Mouse (Mus musculus) ovary, postnatal 36 days (tissue): ENCODE results near the gene Hist4h4.

Source experiments
- DNase-seq: peaks from one replicate; pipeline ENCODE4 v3.0.0; 2022; ENCODE audit warnings: low spot score, mixed read lengths

Hist4h4 gene

DNA sequence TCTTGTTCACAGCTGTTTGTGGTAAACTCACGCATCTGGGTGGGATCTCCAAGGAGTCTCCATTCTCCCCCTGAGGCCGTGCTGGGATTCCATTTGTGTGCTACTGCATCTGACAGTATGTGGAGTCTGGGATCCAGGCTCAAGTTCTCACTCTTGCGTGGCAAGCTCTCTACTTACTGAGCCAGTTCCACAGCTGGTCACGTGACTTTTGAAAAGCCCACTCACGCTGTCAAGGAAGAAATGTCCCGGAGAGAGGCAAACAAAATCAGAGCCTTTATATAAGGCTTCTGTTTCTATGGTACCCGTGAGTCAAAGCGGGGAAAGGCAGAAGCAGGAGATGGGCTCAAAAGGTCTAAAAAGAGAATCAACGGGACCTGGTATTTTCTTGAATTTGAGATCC lies 21.5 kb downstream of the Hist4h4 start:
- DNase-seq: no peak

DNA sequence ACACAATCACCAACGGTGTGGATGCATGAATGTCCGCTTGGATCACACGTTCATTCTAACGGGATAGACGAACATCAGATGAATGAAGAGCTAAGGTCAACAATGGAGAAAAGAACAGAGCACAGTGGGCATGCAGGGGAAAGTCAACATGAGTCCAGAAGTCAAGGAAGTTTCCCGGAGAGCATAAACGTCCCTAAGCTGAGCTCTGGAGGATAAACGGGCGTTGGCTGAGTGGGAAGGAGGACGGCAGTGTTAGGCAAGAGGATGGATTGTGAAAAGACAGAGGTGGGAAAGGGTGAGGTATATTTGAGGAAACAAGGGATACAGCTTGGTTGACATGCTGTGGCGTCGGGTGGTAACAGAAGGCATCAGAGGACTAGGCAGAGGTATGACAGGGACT lies 22.1 kb downstream of the Hist4h4 start:
- no peak for DNase-seq

DNA sequence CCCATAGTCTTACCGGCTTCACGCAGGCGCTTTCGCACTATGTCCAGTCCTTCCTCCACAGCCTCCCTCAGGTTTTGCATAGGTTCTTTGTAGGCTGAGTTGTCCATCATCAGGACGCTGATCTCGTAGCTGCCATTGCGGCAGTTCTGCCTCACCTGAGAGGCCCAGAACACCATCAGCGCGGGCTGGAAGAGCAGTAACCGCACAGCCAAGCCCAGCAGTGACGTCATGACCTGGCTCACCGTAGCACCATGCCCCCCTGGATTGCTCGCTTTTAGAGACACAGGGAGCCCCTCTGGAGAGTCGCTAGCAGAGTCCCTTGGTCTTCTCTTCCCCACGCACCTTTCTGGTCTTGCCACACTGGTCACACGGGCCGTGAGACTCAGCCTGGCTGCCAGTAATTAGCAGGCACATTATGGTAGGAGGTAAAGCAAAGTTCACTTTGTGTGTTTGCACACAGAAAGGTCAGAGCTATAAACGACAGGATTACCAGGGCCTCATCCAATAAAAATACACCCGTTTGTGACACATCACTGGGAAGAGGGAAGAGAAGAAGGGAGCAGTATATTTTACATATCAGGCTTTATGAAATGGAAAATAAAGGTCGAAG lies 22.7 kb downstream of the Hist4h4 start, which contains the start of gene Gucy2c:
Gucy2c (minus strand) TSS at position 389 of the 610 bp plus-strand sequence.
- no peak for DNase-seq

DNA sequence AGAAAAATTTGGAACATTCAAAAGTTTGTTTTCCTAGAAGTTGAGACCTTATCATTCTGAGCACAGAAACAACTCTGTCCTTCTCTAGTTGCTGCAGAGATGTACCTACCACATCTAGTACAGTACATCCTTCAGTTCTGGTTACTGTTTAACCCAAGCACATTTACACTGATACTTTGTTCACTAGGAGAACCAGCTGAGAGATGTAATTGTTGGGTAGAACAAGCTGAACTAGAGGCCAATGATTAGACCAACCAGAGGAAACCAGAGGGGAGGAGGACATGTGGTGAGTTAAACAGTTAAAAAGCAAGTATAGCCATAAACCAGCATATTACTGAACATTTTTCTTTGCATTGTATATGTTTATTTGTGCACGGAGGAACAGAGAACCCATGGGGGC lies 27.8 kb downstream of the Hist4h4 start:
- DNase-seq: no peak

DNA sequence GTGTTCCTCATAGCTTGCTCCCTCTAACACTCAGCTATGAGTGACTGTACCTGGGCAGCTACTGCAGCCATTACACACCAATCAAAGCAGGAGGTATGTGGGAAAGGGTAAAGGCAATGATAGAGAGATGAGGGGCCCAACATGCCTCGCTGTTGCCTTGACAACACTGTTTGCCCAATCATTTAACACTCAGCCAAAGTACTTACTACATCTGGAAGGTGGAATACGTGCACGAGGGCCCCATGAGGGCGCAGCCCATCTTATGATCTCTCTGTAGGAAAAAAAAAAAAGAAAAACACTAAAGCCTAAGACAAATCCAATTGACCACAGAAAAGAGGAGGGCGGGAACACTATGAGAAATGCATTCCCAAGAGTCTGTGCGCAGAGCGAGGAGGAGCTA lies 34.4 kb downstream of the Hist4h4 start:
- no peak for DNase-seq

DNA sequence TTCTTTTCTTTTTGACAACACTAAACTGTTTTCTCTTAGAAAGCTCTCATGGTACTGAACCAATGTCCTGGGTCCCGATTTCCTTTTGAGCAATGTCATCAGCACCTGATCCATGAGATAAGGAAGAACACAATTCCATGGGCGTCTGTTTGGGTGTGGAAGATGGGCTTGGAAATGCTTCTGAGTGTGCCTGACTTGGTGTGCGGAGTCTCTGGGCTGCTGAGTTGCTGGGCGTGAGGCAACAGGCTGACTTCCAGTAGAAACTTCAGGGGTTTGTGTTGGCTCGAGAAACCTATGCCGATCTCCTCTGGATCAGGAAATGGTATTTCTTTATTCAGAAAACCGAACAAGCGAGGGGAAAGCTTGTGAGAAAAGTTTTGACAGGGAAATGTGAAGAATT lies 35.1 kb downstream of the Hist4h4 start:
- no peak for DNase-seq

DNA sequence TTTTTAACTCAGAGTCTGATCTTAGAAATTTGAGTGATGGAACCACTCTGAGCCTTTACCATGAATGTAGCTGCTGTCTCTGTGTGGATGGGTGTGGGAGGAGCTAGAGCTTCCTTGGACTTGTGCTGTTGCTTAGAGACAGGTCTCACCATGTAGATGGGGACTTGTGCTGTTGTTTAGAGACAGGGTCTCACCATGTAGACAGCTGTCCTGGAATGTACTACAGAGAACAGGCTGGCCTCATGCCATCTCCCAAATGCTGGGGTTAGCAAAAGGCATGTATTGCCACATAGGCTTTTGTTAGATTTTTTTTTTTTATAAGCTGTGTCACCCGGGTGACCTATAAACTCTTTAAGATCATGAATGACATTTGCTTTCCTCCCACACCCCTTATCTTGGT lies 40.3 kb downstream of the Hist4h4 start:
- no peak for DNase-seq
